Mouse (Mus musculus): Measurements from ENCODE around the gene Fxyd1.

DNA sequence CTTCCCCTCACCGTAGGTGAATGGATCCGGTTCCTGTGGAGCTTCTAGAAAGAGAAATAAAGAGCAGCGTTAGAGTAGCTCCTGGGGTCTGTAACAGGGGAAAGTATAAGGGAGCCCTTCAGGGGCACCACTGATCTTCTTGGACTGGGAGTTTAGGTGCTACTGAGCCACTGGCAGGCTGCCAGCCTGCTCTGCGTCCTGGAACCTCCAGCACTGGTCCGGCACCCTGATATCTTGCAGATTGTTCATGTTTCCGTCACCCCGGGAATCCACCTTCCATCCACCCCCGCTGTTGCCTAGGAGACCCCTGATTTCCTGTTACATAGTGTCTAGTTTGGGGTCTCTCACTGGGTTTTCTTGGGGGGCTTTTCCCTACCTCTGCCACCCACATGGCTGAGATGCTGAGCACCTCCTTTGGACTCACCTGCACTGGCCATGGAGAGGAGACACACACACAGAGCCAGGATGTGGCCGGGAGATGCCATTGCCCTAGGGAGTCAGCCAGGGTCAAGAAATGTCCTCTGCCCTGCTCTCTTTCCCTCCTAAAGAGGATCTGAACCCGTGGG, 3.0 kb downstream of the Fxyd1 start:
- no peak for TF ChIP-seq ZC3H11A (IDR thresholded peaks at IDR 0.05; ENCODE audit: borderline replicate concordance, low read depth, low read length)
- TF ChIP-seq HCFC1 (IDR thresholded peaks at IDR 0.05; ENCODE audit: borderline replicate concordance, insufficient read depth, low read length), result no peak
- no peak for TF ChIP-seq MAFK (IDR thresholded peaks at IDR 0.05; ENCODE audit: insufficient read depth, low read depth, low read length)
- no peak for TF ChIP-seq CHD2 (IDR thresholded peaks at IDR 0.05; ENCODE audit: low read depth, low read length)
